Mouse (Mus musculus) liver, embryonic 14.5 days (tissue): Measurements from ENCODE around the gene Ttc16.

Experiments
- CTCF ChIP-seq: IDR thresholded peaks from 2 replicates; pipeline ENCODE4 v1.5.1; 2016; ENCODE audit warnings: antibody characterized with exemption, low read depth, control low read depth
- EP300 ChIP-seq: IDR thresholded peaks from 2 replicates; pipeline ENCODE4 v1.6.1; 2016; ENCODE audit warnings: antibody characterized with exemption, low read depth

GRCm38 (mm10) chr2:32778081-32778480 lies 2.6 kb upstream of the Ttc16 start:
- TF ChIP-seq CTCF (no peak), EP300 (no peak)
